Mouse (Mus musculus) CD4-positive, CD25-positive, alpha-beta regulatory T cell, adult 2 months (primary cell): ENCODE data around the gene Sfxn1.
A peak's percentile ranks its signal among the peaks of the same experiment; 100 is the strongest.

Experiments
- DNase-seq: peaks from one replicate; pipeline ENCODE4 v3.0.0-alpha.2; 2012; ENCODE audit warnings: low read depth, low spot score

Sfxn1 gene

GRCm38 (mm10) chr13:54115779-54116178, 44.1 kb downstream of the Sfxn1 start:
- DNase-seq = no peak

- no peak for DNase-seq
Measured at GRCm38 (mm10) chr13:54118355-54118754, 46.7 kb downstream of the Sfxn1 start.

GRCm38 (mm10) chr13:54137756-54138410, 66.2 kb downstream of the Sfxn1 start:
- no peak for DNase-seq

- no peak for DNase-seq
Measured at GRCm38 (mm10) chr13:54143788-54144187, 72.1 kb downstream of the Sfxn1 start.

GRCm38 (mm10) chr13:54144624-54145023, 73.0 kb downstream of the Sfxn1 start:
- DNase-seq = no peak

GRCm38 (mm10) chr13:54147328-54147727, 75.7 kb downstream of the Sfxn1 start:
- DNase-seq = peak; percentile 18

- no peak for DNase-seq
Measured at GRCm38 (mm10) chr13:54152421-54152820, 80.8 kb downstream of the Sfxn1 start.

GRCm38 (mm10) chr13:54152911-54153310, 81.2 kb downstream of the Sfxn1 start:
- DNase-seq = no peak

GRCm38 (mm10) chr13:54153672-54154218, 82.1 kb downstream of the Sfxn1 start:
- no peak for DNase-seq

- no peak for DNase-seq
Measured at GRCm38 (mm10) chr13:54155822-54156221, 84.2 kb downstream of the Sfxn1 start.
